Mouse (Mus musculus) olfactory bulb, adult 2 months (tissue): ENCODE results near the gene Nelfe. TPM values are rescaled to one million over a fixed set of nuclear protein-coding genes. Genes with fewer than 3 reads are reported as not detected.
A peak's percentile ranks its signal among the peaks of the same experiment; 100 is the strongest.

Source experiments
- H3K27ac ChIP-seq: fragments of 200-500 bp; 2 replicates; pipeline ENCODE4 v1.5.1; 2012; ENCODE audit warnings: low read depth, low read length; ENCODE audit not compliant: insufficient read depth
- H3K4me1 ChIP-seq: fragments of 200-500 bp; 2 replicates; pipeline ENCODE4 v1.6.1; 2012; ENCODE audit warnings: low read length; ENCODE audit not compliant: control insufficient read depth, insufficient read depth
- H3K4me3 ChIP-seq: fragments of 200-500 bp; 2 replicates; pipeline ENCODE4 v1.5.1; 2012; ENCODE audit warnings: mild to moderate bottlenecking, low read depth, low read length, moderate library complexity; ENCODE audit not compliant: insufficient read depth
- CTCF ChIP-seq: fragments of 200-500 bp; IDR thresholded peaks from 2 replicates; pipeline ENCODE4 v1.5.1; 2012; ENCODE audit warnings: low read depth, mild to moderate bottlenecking, low read length, moderate library complexity; ENCODE audit not compliant: insufficient read depth
- POLR2A ChIP-seq: fragments of 200-500 bp; IDR thresholded peaks from 2 replicates; pipeline ENCODE4 v1.6.1; 2012; ENCODE audit warnings: mild to moderate bottlenecking, low read depth, low read length, moderate library complexity; ENCODE audit not compliant: insufficient read depth
- WGBS: fragments of 180-500 bp; shearing (Covaris S2); methylation state at CpG from one replicate; pipeline ENCODE4 v1.1.7; 2018; 5-methylcytosine and 5-hydroxymethylcytosine counted together
- polyA plus RNA-seq: library from polyadenylated mRNA; stranded (reverse); fragments of >200 nt; gene quantifications from 2 replicates; pipeline ENCODE4 v1.2.4, GENCODE M21; 2012; ENCODE audit warnings: low replicate concordance; ENCODE audit not compliant: missing spikeins, insufficient read depth, insufficient read length

Nelfe gene
- polyA plus RNA-seq, 1 experiment = not detected

DNA sequence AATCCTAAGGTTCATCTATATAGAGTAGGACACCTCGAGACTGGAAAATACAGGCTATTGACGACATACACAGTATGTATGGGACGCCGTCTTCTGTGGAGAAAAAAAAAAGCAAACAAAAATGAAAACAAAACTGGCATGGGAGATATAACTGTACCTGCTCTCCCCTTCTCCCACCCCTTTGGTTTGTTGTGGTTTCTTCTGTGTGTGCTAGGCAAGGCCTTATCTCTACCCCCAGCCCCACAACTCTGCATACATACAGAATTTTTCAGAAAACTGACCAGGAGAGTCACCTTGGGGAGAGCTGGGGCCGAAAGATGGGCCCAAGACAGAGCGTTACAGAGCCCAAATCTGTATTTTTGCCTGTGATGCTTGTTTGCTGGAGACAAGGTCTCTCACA, 34.5 kb downstream of the Nelfe start:
- Histone ChIP-seq H3K27ac (no peak overlapping the region), H3K4me3 (no peak overlapping the region), H3K4me1 (no peaks in the 10 kb centered on the region)
- WGBS = 92% methylated on average over 6 of the region's 6 CpGs
- TF ChIP-seq POLR2A (no peak), CTCF (no peak)

DNA sequence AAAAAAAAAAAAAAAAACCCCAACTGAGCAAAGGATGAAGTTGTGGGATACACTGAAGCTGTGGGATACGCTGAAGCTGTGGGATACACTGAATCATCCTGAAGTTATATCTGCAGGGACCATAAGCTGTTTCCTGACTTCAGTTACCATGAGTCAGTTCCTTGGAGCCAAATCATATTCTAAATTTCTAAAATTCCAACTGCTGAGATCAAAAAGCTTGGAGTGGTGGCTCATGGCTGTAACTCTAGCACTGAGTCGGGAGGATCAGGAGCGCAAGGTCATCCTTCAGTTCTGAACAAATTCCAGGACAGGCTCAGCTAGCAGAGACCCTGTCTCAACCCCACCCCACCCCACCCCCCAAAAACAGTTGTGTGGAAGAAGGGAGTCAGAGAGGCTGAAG, 35.4 kb downstream of the Nelfe start:
- Histone ChIP-seq H3K4me3 (no peak overlapping the region), H3K4me1 (no peaks in the 10 kb centered on the region), H3K27ac (no peak overlapping the region)
- WGBS = 91% methylated on average over 3 of the region's 3 CpGs
- TF ChIP-seq POLR2A = no peak
- no peak for TF ChIP-seq CTCF

- no peak overlapping the region for H3K4me3 ChIP-seq
- no peak overlapping the region for H3K27ac ChIP-seq
- no peak for TF ChIP-seq POLR2A
- TF ChIP-seq CTCF = no peak
- WGBS = 85% methylated on average over 5 of the region's 5 CpGs
- H3K4me1 ChIP-seq = no peaks in the 10 kb centered on the region
These were observed 37.8 kb downstream of the Nelfe start for GRCm38 (mm10) chr17:34887942-34888341.

DNA sequence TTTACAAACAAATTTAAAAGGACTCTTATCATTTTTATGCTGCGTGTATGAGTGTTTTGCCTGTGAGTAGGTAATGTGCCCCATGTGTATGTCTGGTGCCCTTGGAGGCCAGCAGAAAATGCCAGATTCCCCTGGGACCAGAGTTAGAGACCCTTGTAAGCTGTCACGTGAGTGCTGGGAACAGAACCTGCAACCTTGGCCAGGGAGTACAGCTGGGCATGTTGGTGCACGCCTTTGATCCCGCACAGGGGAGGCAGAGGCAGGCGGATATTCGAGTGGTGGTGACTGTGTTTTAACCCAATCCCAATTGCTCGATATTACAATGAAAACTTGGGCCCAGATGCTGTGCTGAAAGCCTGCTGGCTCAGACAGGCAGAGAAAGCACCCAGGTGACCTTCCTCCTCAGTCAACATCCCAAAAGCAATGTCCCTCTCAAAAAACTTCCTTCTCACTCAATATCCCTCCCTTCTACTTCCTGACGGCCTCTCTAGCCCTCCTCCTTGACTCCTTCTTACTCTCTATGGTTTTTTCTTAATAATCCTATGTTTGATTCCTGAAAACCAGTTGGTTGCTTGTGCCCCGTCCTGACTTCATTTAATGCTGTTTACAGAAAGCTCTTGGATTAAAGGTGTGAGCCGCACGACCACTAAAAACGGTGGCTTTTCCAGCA, 40.0 kb downstream of the Nelfe start:
- WGBS = 92% methylated on average over 12 of the region's 12 CpGs
- Histone ChIP-seq H3K27ac (no peak overlapping the region), H3K4me3 (no peak overlapping the region), H3K4me1 (peaks cover 3% of the 10 kb centered on the region)
- TF ChIP-seq POLR2A (no peak), CTCF (no peak)

- TF ChIP-seq CTCF (no peak), POLR2A (no peak)
- WGBS = 96% methylated on average over 2 of the region's 2 CpGs
- Histone ChIP-seq H3K4me1 (peaks cover 14% of the 10 kb centered on the region), H3K4me3 (no peak overlapping the region), H3K27ac (no peak overlapping the region)
These were observed 41.2 kb downstream of the Nelfe start for GRCm38 (mm10) chr17:34891377-34891776.

DNA sequence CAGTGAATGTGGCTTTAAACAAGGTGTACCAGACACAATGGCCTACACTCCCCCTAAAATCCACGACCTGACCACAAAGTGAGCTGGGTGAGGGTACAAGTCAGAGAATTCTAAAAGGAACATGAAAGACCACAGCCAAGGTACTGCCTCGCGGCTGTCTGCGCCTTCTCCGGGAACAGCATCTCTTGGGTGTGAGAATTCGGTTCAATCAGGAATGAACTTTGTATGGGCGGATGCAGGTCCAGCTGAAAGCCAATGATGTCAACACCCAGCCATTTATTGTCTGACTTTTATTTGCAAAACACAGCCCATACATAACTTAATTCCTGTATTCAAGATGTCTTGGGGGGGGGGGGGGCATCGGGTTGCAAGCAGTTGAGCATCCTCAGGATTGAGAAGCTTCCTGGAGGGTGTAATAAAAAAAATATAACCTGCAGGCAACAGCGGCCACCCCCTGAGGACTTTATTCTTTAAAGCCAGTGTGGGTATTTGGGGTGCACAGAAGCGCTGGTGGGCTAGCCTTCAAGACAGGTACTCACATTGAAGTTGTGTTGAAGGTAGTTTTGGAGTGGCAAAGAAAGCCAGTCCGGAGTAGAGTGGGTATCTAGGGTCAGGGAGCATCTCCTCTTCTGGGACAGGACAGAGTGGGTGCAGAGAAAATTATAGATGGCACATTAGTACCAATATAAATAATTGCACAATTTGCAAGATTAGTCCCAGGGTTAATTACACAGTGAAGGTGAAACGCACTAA, 43.1 kb downstream of the Nelfe start:
- H3K4me1 ChIP-seq = peaks cover 17% of the 10 kb centered on the region
- 70% methylated on average over 12 of the region's 12 CpGs for WGBS
- peak overlapping the region; percentile 97; the same call in 1 of the 2 replicates for H3K27ac ChIP-seq
- no peak for TF ChIP-seq POLR2A
- no peak for TF ChIP-seq CTCF
- H3K4me3 ChIP-seq = no peak overlapping the region

- TF ChIP-seq POLR2A (peak; percentile 89), CTCF (no peak)
- 0% methylated on average over 41 of the region's 51 CpGs for WGBS
- peak overlapping the region; percentile 97 for H3K27ac ChIP-seq
- H3K4me3 ChIP-seq = peak overlapping the region; percentile 72
- peaks cover 17% of the 10 kb centered on the region for H3K4me1 ChIP-seq
These were observed 43.9 kb downstream of the Nelfe start for GRCm38 (mm10) chr17:34894074-34894597.

GRCm38 (mm10) chr17:34894801-34895530, 44.8 kb downstream of the Nelfe start:
- TF ChIP-seq CTCF = no peak
- Histone ChIP-seq H3K27ac (peak overlapping the region; percentile 39; the same call in 1 of the 2 replicates), H3K4me3 (peak overlapping the region; percentile 72), H3K4me1 (peaks cover 21% of the 10 kb centered on the region)
- WGBS = 5% methylated on average over 49 of the region's 51 CpGs
